Mouse (Mus musculus): ENCODE results near the gene Rpl9-ps1. TPM values are rescaled to one million over a fixed set of nuclear protein-coding genes. Genes with fewer than 3 reads are reported as not detected.

Gene Rpl9-ps1
- polyA plus RNA-seq, 1 experiment: not detected

DNA sequence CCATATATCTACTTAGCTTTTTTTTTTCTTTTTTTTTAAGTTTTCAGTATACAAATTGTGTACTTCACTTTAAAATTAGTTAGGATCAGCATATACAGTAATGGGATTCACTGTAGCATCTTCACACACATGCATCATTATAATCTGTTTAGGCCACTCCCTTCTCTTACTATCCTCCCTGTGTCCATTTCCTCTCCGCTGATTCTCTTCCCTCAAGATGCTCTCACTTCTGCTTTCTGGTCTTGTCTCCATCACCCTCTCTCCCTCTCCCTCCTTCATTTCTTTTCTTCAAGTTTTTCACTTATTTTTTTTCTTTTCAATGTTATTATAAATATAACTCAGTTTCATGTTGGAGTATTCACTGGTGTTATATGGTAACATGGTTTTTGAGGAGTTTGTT is 26.4 kb downstream of the Rpl9-ps1 start:
- no peaks in the 10 kb centered on the region for H3K9me3 ChIP-seq (replicated peaks; ENCODE audit: control insufficient read depth, insufficient read depth, low read length, poor library complexity, severe bottlenecking)
- TF ChIP-seq POLR2A (IDR thresholded peaks at IDR 0.05; ENCODE audit: insufficient read depth, low read length) (no peak), EP300 (IDR thresholded peaks at IDR 0.05; ENCODE audit: insufficient read depth, low read depth, low read length) (no peak), CTCF (IDR thresholded peaks at IDR 0.05; ENCODE audit: low read depth, low read length) (no peak)
- no peaks in the 10 kb centered on the region for H3K27me3 ChIP-seq (ENCODE audit: control insufficient read depth, insufficient read depth, low read length, poor library complexity, severe bottlenecking)
- H3K36me3 ChIP-seq (ENCODE audit: control insufficient read depth, insufficient read depth, low read length, poor library complexity, severe bottlenecking): no peaks in the 10 kb centered on the region
- no peak overlapping the region for H3K9ac ChIP-seq (ENCODE audit: low read depth, poor library complexity, severe bottlenecking)
- no peak overlapping the region for H3K4me3 ChIP-seq (ENCODE audit: low read depth, low read length)
- no peaks in the 10 kb centered on the region for H3K4me1 ChIP-seq (ENCODE audit: control insufficient read depth, insufficient read depth, low read length)
- no peak overlapping the region for H3K27ac ChIP-seq (ENCODE audit: insufficient read depth, low read length)

GRCm38 (mm10) chr11:83618238-83618637 is 27.2 kb downstream of the Rpl9-ps1 start:
- H3K27me3 ChIP-seq (ENCODE audit: control insufficient read depth, insufficient read depth, low read length, poor library complexity, severe bottlenecking): no peaks in the 10 kb centered on the region
- H3K36me3 ChIP-seq (ENCODE audit: control insufficient read depth, insufficient read depth, low read length, poor library complexity, severe bottlenecking): no peaks in the 10 kb centered on the region
- no peaks in the 10 kb centered on the region for H3K4me1 ChIP-seq (ENCODE audit: control insufficient read depth, insufficient read depth, low read length)
- H3K27ac ChIP-seq (ENCODE audit: insufficient read depth, low read length): no peak overlapping the region
- no peak overlapping the region for H3K9ac ChIP-seq (ENCODE audit: low read depth, poor library complexity, severe bottlenecking)
- no peak overlapping the region for H3K4me3 ChIP-seq (ENCODE audit: low read depth, low read length)
- TF ChIP-seq POLR2A (IDR thresholded peaks at IDR 0.05; ENCODE audit: insufficient read depth, low read length) (no peak), EP300 (IDR thresholded peaks at IDR 0.05; ENCODE audit: insufficient read depth, low read depth, low read length) (no peak), CTCF (IDR thresholded peaks at IDR 0.05; ENCODE audit: low read depth, low read length) (no peak)
- no peaks in the 10 kb centered on the region for H3K9me3 ChIP-seq (replicated peaks; ENCODE audit: control insufficient read depth, insufficient read depth, low read length, poor library complexity, severe bottlenecking)

DNA sequence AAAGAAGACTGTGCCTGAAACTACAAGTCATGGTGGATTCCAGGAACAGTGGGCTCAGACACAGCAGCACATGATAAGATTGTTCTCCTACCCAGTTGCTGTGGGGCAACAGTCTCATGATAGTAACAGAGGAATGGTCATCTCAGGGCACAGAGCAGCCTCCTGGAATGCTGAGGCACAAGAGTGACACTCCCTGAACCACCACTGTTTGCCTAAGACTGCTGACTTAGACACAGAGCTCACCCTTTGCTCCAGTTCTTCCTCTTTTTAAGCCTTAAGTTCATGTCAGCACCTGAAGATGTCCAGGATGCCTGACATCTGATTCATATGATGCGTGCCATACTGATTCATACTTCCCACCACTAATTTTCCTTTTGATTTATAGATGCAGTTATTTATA is 28.8 kb downstream of the Rpl9-ps1 start:
- no peaks in the 10 kb centered on the region for H3K36me3 ChIP-seq (ENCODE audit: control insufficient read depth, insufficient read depth, low read length, poor library complexity, severe bottlenecking)
- no peak overlapping the region for H3K27ac ChIP-seq (ENCODE audit: insufficient read depth, low read length)
- no peak overlapping the region for H3K9ac ChIP-seq (ENCODE audit: low read depth, poor library complexity, severe bottlenecking)
- H3K9me3 ChIP-seq (replicated peaks; ENCODE audit: control insufficient read depth, insufficient read depth, low read length, poor library complexity, severe bottlenecking): no peaks in the 10 kb centered on the region
- H3K4me3 ChIP-seq (ENCODE audit: low read depth, low read length): no peak overlapping the region
- no peaks in the 10 kb centered on the region for H3K4me1 ChIP-seq (ENCODE audit: control insufficient read depth, insufficient read depth, low read length)
- TF ChIP-seq EP300 (IDR thresholded peaks at IDR 0.05; ENCODE audit: insufficient read depth, low read depth, low read length): no peak
- no peak for TF ChIP-seq POLR2A (IDR thresholded peaks at IDR 0.05; ENCODE audit: insufficient read depth, low read length)
- no peak for TF ChIP-seq CTCF (IDR thresholded peaks at IDR 0.05; ENCODE audit: low read depth, low read length)
- H3K27me3 ChIP-seq (ENCODE audit: control insufficient read depth, insufficient read depth, low read length, poor library complexity, severe bottlenecking): no peaks in the 10 kb centered on the region

GRCm38 (mm10) chr11:83610900-83611299 is 34.5 kb downstream of the Rpl9-ps1 start:
- no peaks in the 10 kb centered on the region for H3K4me1 ChIP-seq (ENCODE audit: control insufficient read depth, insufficient read depth, low read length)

GRCm38 (mm10) chr11:83606396-83606795 is 39.0 kb downstream of the Rpl9-ps1 start:
- Histone ChIP-seq H3K27ac (ENCODE audit: insufficient read depth, low read length) (no peak overlapping the region), H3K36me3 (ENCODE audit: control insufficient read depth, insufficient read depth, low read length, poor library complexity, severe bottlenecking) (no peaks in the 10 kb centered on the region)
- TF ChIP-seq EP300 (IDR thresholded peaks at IDR 0.05; ENCODE audit: insufficient read depth, low read depth, low read length) (no peak), CTCF (IDR thresholded peaks at IDR 0.05; ENCODE audit: low read depth, low read length) (no peak), POLR2A (IDR thresholded peaks at IDR 0.05; ENCODE audit: insufficient read depth, low read length) (no peak)

More at GRCm38 (mm10) chr11:83610900-83611299, 34.5 kb downstream of the Rpl9-ps1 start:
- Histone ChIP-seq H3K36me3 (ENCODE audit: control insufficient read depth, insufficient read depth, low read length, poor library complexity, severe bottlenecking) (no peaks in the 10 kb centered on the region), H3K27ac (ENCODE audit: insufficient read depth, low read length) (no peak overlapping the region), H3K4me3 (ENCODE audit: low read depth, low read length) (no peak overlapping the region), H3K9ac (ENCODE audit: low read depth, poor library complexity, severe bottlenecking) (no peak overlapping the region), H3K27me3 (ENCODE audit: control insufficient read depth, insufficient read depth, low read length, poor library complexity, severe bottlenecking) (no peaks in the 10 kb centered on the region), H3K9me3 (replicated peaks; ENCODE audit: control insufficient read depth, insufficient read depth, low read length, poor library complexity, severe bottlenecking) (no peaks in the 10 kb centered on the region)
- no peak for TF ChIP-seq CTCF (IDR thresholded peaks at IDR 0.05; ENCODE audit: low read depth, low read length)
- no peak for TF ChIP-seq POLR2A (IDR thresholded peaks at IDR 0.05; ENCODE audit: insufficient read depth, low read length)
- no peak for TF ChIP-seq EP300 (IDR thresholded peaks at IDR 0.05; ENCODE audit: insufficient read depth, low read depth, low read length)

DNA sequence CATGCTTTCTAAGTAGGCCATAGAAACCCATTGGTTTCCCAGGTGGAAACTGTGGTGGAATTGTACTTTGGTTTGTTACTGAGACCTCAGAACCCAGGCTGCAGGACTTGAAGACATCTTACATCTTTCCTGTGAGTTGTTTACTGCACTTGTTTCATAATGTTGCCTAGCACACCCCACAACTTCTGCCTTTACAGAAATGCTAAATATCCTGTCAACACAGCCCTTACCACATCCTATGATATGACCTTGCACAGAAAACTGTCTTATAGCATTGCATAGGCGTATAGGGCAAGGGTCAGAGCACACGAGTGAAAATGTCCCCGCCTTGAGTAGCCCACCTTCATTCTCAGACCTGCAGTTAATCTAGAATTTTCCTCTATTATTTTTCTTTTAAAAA is 39.9 kb downstream of the Rpl9-ps1 start:
- H3K4me1 ChIP-seq (ENCODE audit: control insufficient read depth, insufficient read depth, low read length): no peaks in the 10 kb centered on the region
- H3K36me3 ChIP-seq (ENCODE audit: control insufficient read depth, insufficient read depth, low read length, poor library complexity, severe bottlenecking): no peaks in the 10 kb centered on the region
- no peak for TF ChIP-seq CTCF (IDR thresholded peaks at IDR 0.05; ENCODE audit: low read depth, low read length)
- TF ChIP-seq EP300 (IDR thresholded peaks at IDR 0.05; ENCODE audit: insufficient read depth, low read depth, low read length): no peak
- TF ChIP-seq POLR2A (IDR thresholded peaks at IDR 0.05; ENCODE audit: insufficient read depth, low read length): no peak
- no peak overlapping the region for H3K9ac ChIP-seq (ENCODE audit: low read depth, poor library complexity, severe bottlenecking)
- H3K4me3 ChIP-seq (ENCODE audit: low read depth, low read length): no peak overlapping the region
- no peak overlapping the region for H3K27ac ChIP-seq (ENCODE audit: insufficient read depth, low read length)
- no peaks in the 10 kb centered on the region for H3K27me3 ChIP-seq (ENCODE audit: control insufficient read depth, insufficient read depth, low read length, poor library complexity, severe bottlenecking)
- H3K9me3 ChIP-seq (replicated peaks; ENCODE audit: control insufficient read depth, insufficient read depth, low read length, poor library complexity, severe bottlenecking): no peaks in the 10 kb centered on the region

More at GRCm38 (mm10) chr11:83606396-83606795, 39.0 kb downstream of the Rpl9-ps1 start:
- Histone ChIP-seq H3K9ac (ENCODE audit: low read depth, poor library complexity, severe bottlenecking) (no peak overlapping the region), H3K4me1 (ENCODE audit: control insufficient read depth, insufficient read depth, low read length) (no peaks in the 10 kb centered on the region), H3K27me3 (ENCODE audit: control insufficient read depth, insufficient read depth, low read length, poor library complexity, severe bottlenecking) (no peaks in the 10 kb centered on the region), H3K4me3 (ENCODE audit: low read depth, low read length) (no peak overlapping the region), H3K9me3 (replicated peaks; ENCODE audit: control insufficient read depth, insufficient read depth, low read length, poor library complexity, severe bottlenecking) (no peaks in the 10 kb centered on the region)
